Mouse (Mus musculus) hindlimb bud, embryonic 11.5 days (tissue): ENCODE measurements around the gene Pnkd.
"Not testable (repeated sequence)": the region's sequence is repeated elsewhere in the genome, so short reads cannot be mapped to it uniquely, and the experiment has no call there.

ENCODE experiments used
- DNase-seq: peaks from one replicate; pipeline ENCODE4 v3.0.0-alpha.2; 2012; ENCODE audit warnings: low read depth, low spot score; ENCODE audit errors: extremely low spot score

The Pnkd gene

GRCm38 (mm10) chr1:74278538-74278937, 6.2 kb upstream of the Pnkd start, which contains the start of gene Gpbar1:
Gene Gpbar1, plus strand, starts transcription at chr1:74278550.
- no peak for DNase-seq

- no peak for DNase-seq
These were observed 5.7 kb upstream of the Pnkd start for GRCm38 (mm10) chr1:74278988-74279387.

GRCm38 (mm10) chr1:74280591-74281325, 4.0 kb upstream of the Pnkd start:
- DNase-seq = no peak

- no peak for DNase-seq
These were observed 3.4 kb upstream of the Pnkd start for GRCm38 (mm10) chr1:74281372-74281771.

GRCm38 (mm10) chr1:74281886-74282285, 2.8 kb upstream of the Pnkd start:
- no peak for DNase-seq

- no peak for DNase-seq
These were observed 1.7 kb upstream of the Pnkd start for GRCm38 (mm10) chr1:74282896-74283625.

- no peak for DNase-seq
These were observed 855 bp upstream of the Pnkd start for GRCm38 (mm10) chr1:74283686-74284463.

- DNase-seq = no peak
These were observed 681 bp downstream of the Pnkd start for GRCm38 (mm10) chr1:74285212-74286010.

- DNase-seq = not testable (repeated sequence)
These were observed 2.3 kb downstream of the Pnkd start for GRCm38 (mm10) chr1:74286869-74287607.

GRCm38 (mm10) chr1:74288327-74288726, 3.6 kb downstream of the Pnkd start:
- DNase-seq = no peak

GRCm38 (mm10) chr1:74289248-74289647, 4.5 kb downstream of the Pnkd start:
- DNase-seq = no peak

GRCm38 (mm10) chr1:74289740-74290139, 5.0 kb downstream of the Pnkd start:
- DNase-seq = no peak

- no peak for DNase-seq
These were observed 5.4 kb downstream of the Pnkd start for GRCm38 (mm10) chr1:74290141-74290540.

GRCm38 (mm10) chr1:74292331-74293020, 7.7 kb downstream of the Pnkd start:
- no peak for DNase-seq

GRCm38 (mm10) chr1:74293306-74293960, 8.7 kb downstream of the Pnkd start:
- no peak for DNase-seq

GRCm38 (mm10) chr1:74294090-74294643, 9.4 kb downstream of the Pnkd start:
- no peak for DNase-seq

- no peak for DNase-seq
These were observed 10.2 kb downstream of the Pnkd start for GRCm38 (mm10) chr1:74294733-74295455.
